In the genomic region with DNA sequence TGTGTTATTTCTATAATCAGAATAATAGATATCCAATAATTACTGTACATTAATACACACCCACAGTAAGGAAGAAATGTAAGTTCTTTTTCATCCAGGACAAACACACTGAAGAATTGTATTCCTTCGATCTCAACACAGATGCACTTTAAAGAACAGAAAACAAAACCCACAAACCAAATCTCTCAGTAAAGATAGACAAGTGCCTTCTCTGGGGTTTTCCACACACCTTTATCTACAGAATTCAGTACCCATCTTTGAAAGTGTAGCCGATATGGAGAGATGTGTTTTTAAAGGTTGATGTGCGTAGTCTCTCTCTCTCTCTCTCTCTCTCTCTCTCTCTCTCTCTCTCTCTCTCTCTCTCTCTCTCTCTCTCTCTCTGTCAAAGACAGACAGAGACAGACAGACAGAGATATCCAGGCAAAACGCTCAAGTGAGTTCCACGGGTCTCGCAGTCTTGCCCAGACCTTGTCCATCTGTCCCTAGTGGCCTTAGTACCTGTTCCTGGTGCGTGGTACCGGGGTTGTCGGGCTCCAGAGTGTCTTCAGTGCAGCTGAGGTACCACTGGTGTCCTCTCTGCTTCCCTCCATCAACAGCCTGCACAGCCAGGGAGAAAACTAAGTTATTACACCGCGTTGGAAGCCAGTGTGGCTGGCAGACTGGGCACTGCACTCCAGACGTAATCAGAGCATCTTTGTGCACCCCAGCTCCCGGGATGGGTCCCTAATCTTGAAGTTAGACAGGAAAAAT, we compare ENCODE assay signal across 8 mouse cellular contexts. TPM values are rescaled to one million over a fixed set of nuclear protein-coding genes. Genes with fewer than 3 reads are reported as not detected.
DNase-seq lines count a peak whose midpoint lies in the region; ATAC-seq and TF ChIP-seq lines count a peak whose summit lies in the region.

No protein-coding gene starts in this region.

- no peak for TF ChIP-seq CTCF in lung, postnatal 0 days (IDR thresholded peaks at IDR 0.05)

- H3K27me3 ChIP-seq in lung, postnatal 0 days (replicated peaks; ENCODE audit: insufficient read depth, low read length): no peaks in the 10 kb centered on the region; the same call in 1 of the 2 replicates
- H3K27me3 ChIP-seq in forebrain, embryonic 10.5 days (ENCODE audit: poor library complexity, severe bottlenecking): peaks cover 57% of the 10 kb centered on the region
- H3K27me3 ChIP-seq in neural tube, embryonic 15.5 days (replicated peaks): peaks cover 7% of the 10 kb centered on the region

- H3K9me3 ChIP-seq in lung, postnatal 0 days (ENCODE audit: low read length): no peaks in the 10 kb centered on the region
- H3K9me3 ChIP-seq in forebrain, embryonic 10.5 days: no peaks in the 10 kb centered on the region
- H3K9me3 ChIP-seq in neural tube, embryonic 15.5 days (replicated peaks): no peaks in the 10 kb centered on the region

- no peak for ATAC-seq in lung, postnatal 0 days
- ATAC-seq in neural tube, embryonic 15.5 days (ENCODE audit: low FRiP score): peak; percentile 25; the same call in 1 of the 2 replicates

- H3K4me1 ChIP-seq in lung, postnatal 0 days (ENCODE audit: insufficient read depth, low read depth, low read length): no peaks in the 10 kb centered on the region
- peaks cover 15% of the 10 kb centered on the region for H3K4me1 ChIP-seq in forebrain, embryonic 10.5 days
- peaks cover 14% of the 10 kb centered on the region for H3K4me1 ChIP-seq in neural tube, embryonic 15.5 days

- H3K4me2 ChIP-seq in lung, postnatal 0 days (replicated peaks; ENCODE audit: low read depth, low read length): peak overlapping the region; percentile 92
- peak overlapping the region; percentile 94 for H3K4me2 ChIP-seq in neural tube, embryonic 15.5 days

- no peaks in the 10 kb centered on the region for H3K36me3 ChIP-seq in lung, postnatal 0 days (ENCODE audit: insufficient read depth, low read length)
- H3K36me3 ChIP-seq in forebrain, embryonic 10.5 days (replicated peaks): no peaks in the 10 kb centered on the region
- H3K36me3 ChIP-seq in neural tube, embryonic 15.5 days: no peaks in the 10 kb centered on the region

- no peak overlapping the region for H3K27ac ChIP-seq in lung, postnatal 0 days (ENCODE audit: low read length)
- H3K27ac ChIP-seq in forebrain, embryonic 10.5 days: no peak overlapping the region
- H3K27ac ChIP-seq in neural tube, embryonic 15.5 days (replicated peaks): no peak overlapping the region

- H3K4me3 ChIP-seq in lung, postnatal 0 days (ENCODE audit: low read depth, low read length): peak overlapping the region; percentile 47
- H3K4me3 ChIP-seq in forebrain, embryonic 10.5 days: peak overlapping the region; percentile 70
- H3K4me3 ChIP-seq in neural tube, embryonic 15.5 days (replicated peaks): peak overlapping the region; percentile 70

- whole genome bisulfite sequencing in lung, postnatal 0 days: 48% methylated on average over 13 of the region's 13 CpGs
- WGBS in forebrain, embryonic 10.5 days: 43% methylated on average over 13 of the region's 13 CpGs
- 45% methylated on average over 13 of the region's 13 CpGs for WGBS in neural tube, embryonic 15.5 days

- TF ChIP-seq EP300 in lung, postnatal 0 days (IDR thresholded peaks at IDR 0.05): no peak

- no peak for DNase-seq in lung, postnatal 0 days (ENCODE audit: low spot score)
- no peak for DNase-seq in lung, postnatal 25 days (ENCODE audit: low spot score)
- peak; percentile 17 for DNase-seq in forebrain, embryonic 10.5 days (ENCODE audit: extremely low spot score, low spot score)
- DNase-seq in kidney, postnatal 10 days: peak; percentile 6
- DNase-seq in cerebellum, adult 11 months: no peak
- no peak for DNase-seq in yolk sac, embryonic 10.5 days (ENCODE audit: low spot score)
- DNase-seq in thymus, postnatal 36 days: no peak

- H3K9ac ChIP-seq in lung, postnatal 0 days (replicated peaks; ENCODE audit: low read depth): no peak overlapping the region
- H3K9ac ChIP-seq in neural tube, embryonic 15.5 days (replicated peaks): no peak overlapping the region; the same call in 1 of the 2 replicates

RNA-seq across cellular contexts. Expression of gene St8sia6, which starts 1.4 kb away (rescaled TPM):
- 0.26 and 0.49 TPM in 2 replicates for polyA plus RNA-seq in lung, postnatal 0 days (2015; fragmentation: Nextera tagmentation; extraction: Ambion mirVana)
- polyA plus RNA-seq in forebrain, embryonic 10.5 days (2016; fragmentation: Nextera tagmentation; extraction: Ambion mirVana): 0.37 and 0.69 TPM in 2 replicates
- 2.3 and 2.4 TPM in 2 replicates for polyA plus RNA-seq in neural tube, embryonic 15.5 days (2015; fragmentation: Nextera tagmentation; extraction: Ambion mirVana)

Comparison
In these comparisons a context has a peak if more than half of its experiments do, and no peak if none do; other contexts are left out.
1. DNase-seq: peak in forebrain, embryonic 10.5 days (single experiment) and kidney, postnatal 10 days (single experiment); none in lung, postnatal 0 days (single experiment), lung, postnatal 25 days (single experiment), cerebellum, adult 11 months (single experiment), yolk sac, embryonic 10.5 days (single experiment) and thymus, postnatal 36 days (0 of 2).
2. Peak in every context shown above with its lines, with median percentiles within 50 percentile points of each other: H3K4me3 ChIP-seq.